Mouse (Mus musculus): ENCODE results near the gene Rdh16f1.

Gene Rdh16f1

DNA sequence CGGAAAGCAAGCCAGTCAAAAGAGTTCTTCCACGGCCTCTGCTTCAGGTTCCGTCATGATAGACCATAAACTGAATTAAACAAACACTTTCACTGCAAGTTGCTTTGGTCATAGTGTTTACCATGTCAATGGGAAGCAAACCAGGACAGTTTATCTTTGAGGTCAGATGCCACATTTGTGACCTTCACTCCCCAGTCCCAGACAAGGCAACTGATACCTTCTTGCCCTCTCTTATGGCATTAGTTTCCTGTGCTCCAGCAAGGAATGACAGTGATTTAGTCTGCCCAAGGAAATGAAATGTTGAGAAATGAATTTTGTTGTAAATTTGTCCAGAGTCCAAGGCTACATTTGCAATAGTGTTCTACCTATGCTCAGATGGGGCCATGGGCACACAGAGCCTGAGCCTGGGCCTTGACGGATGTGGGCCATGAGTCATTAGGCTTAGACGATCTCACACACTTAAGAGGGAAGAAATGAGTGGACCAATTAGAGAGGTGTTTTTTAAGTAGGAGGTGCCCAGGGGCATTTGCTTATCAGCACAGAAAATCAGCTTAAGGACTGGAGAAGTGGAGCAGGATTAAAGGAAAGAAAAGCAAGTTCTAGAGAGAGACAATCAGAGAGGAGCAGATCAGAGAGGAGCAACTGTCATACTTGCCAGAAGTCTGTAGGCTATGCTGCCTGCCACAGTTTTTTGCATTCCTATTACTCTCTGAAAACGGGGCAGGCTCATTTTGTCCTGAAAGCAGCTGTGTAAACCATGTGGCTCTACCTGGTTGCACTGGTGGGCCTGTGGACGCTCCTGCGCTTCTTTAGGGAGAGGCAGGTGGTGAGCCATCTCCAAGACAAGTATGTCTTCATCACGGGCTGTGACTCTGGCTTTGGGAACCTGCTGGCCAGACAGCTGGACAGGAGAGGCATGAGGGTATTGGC lies at the start of gene Rdh16f1, which contains the start of gene Rdh1:
Gene Rdh16f1 (plus strand): TSS at position 607 of the 930 bp plus-strand sequence.
Gene Rdh1 (plus strand): TSS at position 541 of the 930 bp plus-strand sequence.
- in situ Hi-C loops (cut with MboI, MseI) = no loop called here

DNA sequence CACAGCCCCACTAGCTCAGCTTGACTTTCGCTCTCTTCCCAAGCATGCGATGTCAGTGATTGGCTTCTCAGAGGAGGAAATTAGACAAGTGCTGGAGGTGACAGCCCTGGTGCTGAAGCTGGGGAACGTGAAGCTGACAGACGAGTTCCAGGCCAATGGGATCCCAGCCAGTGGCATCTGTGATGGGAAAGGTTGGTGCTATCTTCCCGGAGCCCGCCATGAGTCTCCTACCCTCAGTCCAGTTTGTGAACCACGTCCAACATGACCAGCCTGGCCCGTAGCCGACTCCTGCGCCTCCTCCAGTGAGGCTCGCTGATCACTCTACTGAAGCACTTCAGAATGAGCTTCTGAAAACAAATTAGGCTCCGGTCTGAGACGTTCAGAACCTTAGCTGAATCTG lies 49.3 kb upstream of the Rdh16f1 start:
- in situ Hi-C loops (cut with MboI, MseI) = no loop called here

DNA sequence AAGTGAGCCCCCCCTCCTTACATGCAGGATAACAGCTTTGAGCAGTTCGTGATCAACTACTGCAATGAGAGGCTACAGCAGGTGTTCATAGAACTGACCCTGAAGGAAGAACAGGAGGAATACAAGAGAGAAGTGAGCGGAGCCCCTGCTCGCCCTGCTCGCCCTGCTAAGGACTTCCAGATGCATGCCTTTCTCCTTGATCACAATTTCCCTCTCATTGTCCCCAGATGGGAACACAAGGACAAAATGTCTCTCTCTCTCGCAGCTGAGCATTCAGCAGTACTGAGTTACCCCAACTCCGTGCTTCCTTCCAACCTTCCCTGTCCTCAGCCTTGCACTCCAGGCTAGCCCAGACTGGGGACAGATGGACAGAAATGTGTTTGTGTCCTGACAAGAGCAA lies 46.9 kb upstream of the Rdh16f1 start:
- in situ Hi-C loops (cut with MboI, MseI) = no loop called here

DNA sequence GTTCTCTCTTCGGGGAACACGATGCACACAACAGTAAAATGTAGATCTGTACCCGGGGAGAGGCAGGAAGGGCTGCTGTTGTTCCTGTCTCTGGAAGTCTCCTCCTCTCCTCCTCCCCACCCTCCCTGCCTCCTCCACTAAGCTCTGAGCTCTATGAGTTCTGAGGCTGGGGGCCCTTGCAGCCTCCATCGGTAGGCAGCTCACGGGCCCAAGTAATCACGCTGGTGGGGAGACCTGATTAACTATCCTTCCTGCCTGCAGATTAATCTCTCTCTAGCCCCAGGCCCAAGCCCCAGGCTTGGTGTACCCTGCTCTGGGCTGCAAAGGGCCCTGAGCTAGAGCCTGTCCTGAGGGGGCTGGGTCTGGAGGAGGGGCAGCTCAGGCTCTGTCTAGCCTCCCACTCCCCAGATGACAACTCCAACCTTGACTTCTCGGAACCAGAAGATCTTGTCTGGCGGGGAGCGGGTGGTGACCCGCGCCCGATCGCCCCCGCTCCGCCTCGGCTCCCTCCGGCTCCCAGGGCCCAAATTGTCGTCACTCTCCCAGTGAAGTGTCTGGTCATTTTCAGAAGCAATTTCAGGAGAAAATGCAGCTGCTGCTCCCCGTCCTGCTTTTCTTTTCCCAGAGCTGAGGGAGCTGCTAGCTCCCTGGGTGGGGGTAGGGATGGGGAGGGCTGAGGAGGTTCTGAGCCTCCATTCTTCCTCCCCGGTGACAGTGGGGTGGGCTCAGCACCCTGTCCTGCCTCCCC lies 37.7 kb upstream of the Rdh16f1 start:
- in situ Hi-C loops (cut with MboI, MseI) = no loop called here

DNA sequence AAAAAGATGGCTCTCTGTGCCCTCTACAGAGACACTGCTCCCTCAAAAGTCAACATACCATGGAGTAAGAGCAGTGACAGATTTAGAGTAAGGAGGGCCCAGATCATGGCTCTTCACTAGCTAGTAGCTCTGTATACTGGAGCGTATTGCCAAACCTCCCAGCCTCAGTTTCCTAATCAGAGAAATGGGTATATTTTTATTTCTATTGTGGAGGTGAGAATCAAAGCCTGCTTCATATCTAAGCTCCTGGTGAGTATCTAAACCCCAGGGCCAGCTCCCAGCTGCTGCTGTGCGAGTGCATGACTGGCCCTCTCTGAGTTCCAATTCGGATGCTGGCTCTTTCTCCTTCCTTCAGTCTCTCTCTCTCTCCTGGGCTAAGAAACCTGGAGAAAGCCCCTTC lies 35.4 kb upstream of the Rdh16f1 start, which contains the start of gene Tac2:
Gene Tac2 (plus strand): TSS at position 301 of the 400 bp plus-strand sequence.
- in situ Hi-C loops (cut with MboI, MseI) = no loop called here

DNA sequence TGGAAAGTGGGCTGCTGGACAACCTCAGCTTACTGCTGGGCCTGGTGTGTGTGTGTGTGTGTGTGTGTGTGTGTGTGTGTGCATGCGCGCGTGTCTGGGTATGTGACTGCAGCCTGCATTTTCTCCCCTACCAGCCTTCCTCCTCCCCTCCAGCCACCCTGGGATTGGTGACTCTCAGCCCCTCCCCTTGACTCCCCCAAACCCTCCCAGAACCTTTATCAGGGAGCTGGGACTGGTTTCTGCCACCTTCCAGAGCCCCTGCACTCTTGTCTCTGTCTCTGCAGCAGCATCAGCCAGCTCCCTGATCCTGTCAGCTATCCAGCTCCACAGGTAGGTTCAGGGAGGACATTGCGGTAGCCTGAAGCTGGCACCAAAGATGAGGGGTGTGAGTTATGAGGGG lies 34.5 kb upstream of the Rdh16f1 start:
- in situ Hi-C loops (cut with MboI, MseI) = no loop called here

DNA sequence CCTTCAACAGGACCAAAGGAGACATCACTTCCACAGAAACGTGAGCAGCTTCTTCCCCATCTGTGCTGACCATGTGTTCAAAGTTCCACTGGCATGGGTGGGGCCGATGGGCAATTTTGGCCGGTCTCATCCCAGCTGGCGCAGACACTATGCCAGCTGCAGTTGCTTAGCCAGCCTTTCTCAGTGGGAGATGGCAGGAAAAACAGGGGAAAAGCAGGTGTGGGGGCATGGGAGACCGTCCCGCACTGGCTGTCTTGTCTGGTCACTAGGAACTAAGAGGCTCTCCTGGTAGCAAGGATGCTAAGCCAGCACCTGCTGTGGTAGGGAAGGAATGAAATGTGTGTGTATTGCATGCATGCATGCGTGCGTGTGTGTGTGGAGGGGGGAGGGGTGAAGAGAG lies 31.1 kb upstream of the Rdh16f1 start:
- in situ Hi-C loops (cut with MboI, MseI) = no loop called here

DNA sequence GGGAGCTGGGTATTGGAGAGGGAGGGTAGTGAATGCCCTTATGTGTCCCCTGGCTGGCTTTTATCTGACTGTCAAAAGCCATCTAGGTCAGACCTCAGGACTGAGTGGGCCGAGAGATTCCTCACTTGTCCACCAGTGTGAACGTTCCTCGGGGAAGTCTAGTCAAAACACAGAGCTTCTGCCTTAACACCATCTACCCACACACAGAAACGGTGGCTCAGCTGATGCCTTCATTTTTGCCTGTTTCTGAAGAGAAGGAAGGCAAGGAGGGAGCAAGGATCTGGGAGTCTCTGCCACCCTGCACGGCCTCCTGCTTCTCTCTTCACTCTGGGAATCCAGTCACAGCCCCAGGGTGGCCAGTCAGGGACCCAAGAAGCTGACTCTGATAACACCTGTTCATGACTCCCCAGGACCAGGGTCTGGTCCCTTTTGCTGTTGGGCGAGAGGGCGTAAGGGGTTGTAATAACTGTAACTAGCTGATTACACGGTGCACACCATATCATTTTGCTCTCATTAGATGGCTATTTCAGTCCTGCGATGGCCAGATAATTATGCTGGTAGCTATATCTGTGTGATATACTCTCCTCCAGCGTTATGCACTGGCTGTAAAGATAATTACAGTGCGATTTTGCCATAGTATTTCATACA lies 29.2 kb upstream of the Rdh16f1 start:
- in situ Hi-C loops (cut with MboI, MseI) = loop anchor here (5.0 kb wide), 1 partner anchor 98 kb away; no protein-coding TSS in a partner anchor

DNA sequence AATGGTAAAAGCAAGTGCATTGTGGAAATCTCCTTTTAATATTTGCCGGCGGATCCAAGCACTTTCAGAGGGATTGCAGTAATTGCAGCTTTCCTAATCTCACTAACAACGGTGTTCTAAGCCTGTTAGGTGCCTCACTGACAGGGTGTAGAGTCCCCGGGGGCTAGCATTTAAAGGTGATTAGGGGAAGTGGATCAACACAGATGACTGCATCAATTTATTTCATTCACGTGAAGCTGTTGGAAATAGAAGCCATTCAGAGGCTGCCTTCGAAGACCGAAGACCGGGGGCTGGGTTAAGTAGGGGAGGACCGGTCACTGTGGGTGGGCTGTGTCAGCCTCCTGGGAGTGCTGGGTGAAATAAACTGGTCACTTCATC lies 28.7 kb upstream of the Rdh16f1 start:
- in situ Hi-C loops (cut with MboI, MseI) = loop anchor here (5.0 kb wide), 1 partner anchor 99 kb away; no protein-coding TSS in a partner anchor

DNA sequence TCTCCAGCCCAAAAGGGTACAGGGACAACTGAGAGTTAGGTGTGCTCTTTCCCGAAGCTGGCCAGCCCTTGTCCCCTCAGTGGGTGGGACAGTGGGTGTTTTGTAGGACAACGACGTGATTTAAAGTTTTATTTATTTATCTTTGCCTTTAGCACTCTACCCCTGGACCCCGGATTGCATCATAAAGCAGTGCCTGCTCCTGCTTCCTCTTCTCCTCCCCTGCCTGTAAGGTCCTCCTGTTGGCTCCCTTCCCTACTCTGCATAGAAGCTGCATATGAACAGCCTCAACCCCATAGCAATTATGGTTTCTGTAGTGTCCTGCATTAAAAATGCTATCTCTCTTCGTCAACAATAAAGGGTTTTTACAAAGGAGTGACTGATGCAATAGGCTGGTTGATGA lies 28.2 kb upstream of the Rdh16f1 start:
- in situ Hi-C loops (cut with MboI, MseI) = loop anchor here (5.0 kb wide), 1 partner anchor 99 kb away; no protein-coding TSS in a partner anchor

DNA sequence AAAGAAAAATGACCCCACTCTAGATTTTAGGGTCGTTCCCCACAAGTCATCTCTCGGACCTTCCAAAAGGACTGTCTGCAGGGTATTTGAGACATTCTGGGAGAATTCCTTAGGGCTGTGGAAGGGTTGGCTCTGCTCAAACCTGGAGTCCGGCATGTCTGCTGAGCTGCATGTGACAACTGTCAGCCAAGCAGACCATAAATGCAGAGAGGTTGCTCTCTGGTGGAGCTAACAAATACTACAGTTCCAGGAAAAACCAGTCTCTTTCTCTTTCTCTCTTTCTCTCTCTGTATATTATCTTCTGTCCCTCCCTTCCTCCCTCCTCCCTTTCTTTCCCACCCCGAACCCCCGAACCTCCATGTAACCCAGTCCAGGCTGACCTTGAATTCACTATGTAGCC lies 25.2 kb upstream of the Rdh16f1 start:
- in situ Hi-C loops (cut with MboI, MseI) = loop anchor here (5.0 kb wide), 1 partner anchor 102 kb away; no protein-coding TSS in a partner anchor

DNA sequence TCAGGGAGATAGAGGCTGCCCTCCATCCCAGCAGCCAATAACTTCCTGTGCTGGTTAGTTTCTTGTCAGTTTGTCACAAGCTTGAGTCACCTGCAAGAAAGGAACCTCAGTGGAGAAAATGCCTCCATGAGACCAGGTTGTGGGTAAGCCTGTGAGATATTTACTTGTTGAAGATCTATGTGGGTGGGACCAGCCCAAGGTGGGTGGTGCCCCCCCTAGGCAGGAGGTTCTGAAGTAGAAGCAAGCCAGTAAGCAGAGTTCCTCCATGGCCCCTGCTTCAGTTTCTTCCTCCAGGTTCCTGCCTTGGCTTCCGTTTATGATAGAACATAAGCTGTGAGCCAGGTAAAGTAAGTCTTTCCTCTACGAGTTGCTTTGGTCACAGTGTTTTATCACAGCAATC lies 23.3 kb upstream of the Rdh16f1 start:
- in situ Hi-C loops (cut with MboI, MseI) = no loop called here

DNA sequence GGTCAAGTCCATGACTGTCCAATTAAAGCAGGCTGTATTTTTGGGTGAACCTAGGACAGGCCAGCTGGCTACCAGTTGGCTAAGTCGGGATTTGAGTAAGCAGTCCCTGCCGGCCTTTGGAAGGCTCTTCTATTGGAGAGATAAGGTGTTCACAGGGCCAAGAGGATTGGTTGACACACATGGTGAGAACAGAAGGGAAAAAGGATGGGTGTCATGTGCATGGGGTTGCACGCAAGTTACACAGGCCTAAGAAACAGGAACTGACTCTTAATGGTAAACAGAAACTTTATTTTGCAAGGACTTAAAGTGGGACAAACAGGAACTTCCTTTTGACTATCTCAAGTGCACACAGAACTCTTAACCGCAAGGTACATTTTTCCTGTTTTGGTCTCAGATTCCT lies 22.7 kb upstream of the Rdh16f1 start:
- in situ Hi-C loops (cut with MboI, MseI) = no loop called here

DNA sequence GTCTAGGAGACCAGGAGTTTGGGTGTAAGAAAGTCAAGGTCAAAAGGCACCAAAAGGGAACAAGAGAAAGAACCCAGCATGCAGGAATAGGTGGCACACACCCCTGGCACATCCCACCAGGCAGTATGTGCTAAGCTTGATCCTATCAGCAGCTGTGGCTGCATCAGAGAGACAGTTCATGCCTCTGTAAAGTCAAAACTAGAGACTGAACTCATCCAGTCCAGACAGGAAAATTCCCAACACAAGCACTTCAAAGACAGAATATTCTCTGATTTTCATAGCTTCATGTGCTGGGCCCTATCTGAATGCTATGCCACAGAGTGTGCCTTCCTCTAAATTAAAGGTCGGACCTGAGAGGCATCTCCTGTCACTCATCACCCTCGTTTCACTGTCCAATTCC lies 22.0 kb upstream of the Rdh16f1 start:
- in situ Hi-C loops (cut with MboI, MseI) = no loop called here

DNA sequence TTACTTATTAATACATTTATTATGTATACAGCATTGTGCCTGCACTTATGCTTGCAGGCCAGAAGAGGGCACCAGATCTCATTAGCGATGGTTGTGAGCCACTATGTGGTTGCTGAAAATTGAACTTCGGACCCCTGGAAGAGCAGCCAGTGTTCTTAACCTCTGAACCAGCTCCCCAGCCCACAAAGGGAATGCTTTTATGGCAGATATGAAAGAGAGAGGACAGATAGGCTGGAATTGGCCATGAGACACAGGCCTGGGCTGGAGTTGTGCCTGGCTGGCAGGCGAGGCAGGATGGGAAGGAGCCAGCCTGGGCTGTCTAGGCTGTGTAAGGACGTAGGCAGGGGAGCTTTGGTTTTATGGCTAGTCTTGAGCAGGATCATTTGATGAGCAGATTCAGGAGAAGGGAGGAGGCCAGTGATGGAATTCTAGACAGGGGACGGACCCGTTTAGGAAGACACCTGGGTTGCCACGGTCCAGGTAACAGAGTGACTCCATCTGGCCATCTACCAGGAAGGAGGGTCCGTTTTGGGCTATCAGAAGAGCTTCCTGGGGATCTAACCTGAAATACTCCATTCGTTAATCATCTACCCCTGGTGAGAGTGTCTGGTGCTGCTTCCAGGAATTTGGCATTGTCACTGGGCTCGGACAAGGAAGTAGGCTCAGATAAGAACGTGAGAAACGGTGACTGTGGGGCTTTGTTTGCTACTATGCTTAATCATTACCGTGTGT lies 21.3 kb upstream of the Rdh16f1 start:
- in situ Hi-C loops (cut with MboI, MseI) = no loop called here

DNA sequence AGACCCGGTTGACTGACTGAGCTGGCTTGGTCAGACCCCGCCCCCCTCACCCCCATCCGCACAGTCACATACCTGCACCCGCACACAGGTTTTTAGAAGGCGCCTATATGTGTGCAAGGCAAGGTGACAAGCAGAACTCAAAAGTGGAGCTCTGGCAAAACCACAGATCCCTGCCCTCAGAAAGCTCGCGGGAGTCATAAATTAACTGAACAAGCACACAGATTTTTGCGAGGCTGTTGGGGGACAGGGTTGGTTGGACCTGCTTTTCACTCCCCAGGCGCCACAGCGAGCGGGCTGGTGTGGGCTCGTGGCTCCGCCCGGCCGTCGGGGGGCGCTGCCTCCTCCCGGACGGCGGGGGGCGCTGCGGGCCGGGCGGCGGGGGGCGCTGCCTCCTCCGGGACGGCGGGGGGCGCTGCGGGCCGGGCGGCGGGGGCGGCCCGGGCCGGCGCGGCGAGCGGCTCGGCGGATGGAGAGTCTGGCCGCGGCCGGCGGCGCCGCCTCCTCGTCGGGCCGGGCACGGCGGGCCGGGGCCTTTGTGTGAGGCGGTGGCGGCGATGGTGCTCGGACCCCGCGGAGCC lies 20.4 kb upstream of the Rdh16f1 start, which contains the start of gene Zbtb39:
Gene Zbtb39 (plus strand): TSS at position 456 of the 578 bp plus-strand sequence.
- in situ Hi-C loops (cut with MboI, MseI) = no loop called here

DNA sequence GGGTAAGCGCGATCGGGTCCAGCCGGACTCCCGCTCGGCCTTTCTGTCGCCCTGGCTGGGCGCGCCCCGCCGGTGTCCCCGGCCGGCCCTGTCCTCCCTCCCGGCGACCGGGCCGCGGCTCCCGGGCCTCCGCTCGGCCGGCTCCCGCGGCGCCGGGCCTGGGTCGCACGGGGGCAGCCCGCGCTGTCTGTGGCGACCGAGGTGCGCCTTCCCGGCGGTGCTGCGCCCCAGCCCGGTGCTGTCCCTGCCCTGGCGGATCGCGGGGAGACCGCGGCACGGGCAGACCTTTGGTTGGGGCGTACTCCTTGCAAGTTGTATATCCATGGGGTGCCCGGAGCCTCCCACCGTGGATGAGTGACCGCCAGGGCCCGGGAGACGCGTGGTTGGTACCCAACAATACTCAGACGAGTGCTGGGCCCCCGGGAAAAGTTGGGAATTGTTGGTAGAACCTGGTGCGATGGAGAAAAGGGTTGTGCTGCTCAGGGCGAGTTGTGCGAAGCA lies 19.9 kb upstream of the Rdh16f1 start:
- in situ Hi-C loops (cut with MboI, MseI) = no loop called here

DNA sequence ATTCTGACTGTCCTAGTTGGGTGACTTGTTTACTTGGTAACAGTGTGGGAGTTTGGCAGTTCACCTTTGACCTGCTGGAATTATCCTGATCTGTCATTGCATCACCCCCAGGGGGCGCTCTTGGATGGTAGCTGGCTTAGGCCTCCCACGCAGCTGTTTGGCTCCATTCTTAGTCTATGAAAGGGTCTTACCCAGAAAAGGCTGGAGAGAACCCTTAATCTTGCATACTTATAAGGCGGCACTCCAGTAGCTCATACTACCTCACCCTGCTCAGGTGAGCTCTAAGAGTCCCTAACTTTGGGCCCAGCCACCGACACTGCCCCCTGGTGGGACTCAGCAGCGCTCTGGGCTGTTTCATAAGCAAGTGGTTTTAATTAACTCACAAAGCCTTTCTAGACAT lies 14.9 kb upstream of the Rdh16f1 start:
- in situ Hi-C loops (cut with MboI, MseI) = no loop called here

DNA sequence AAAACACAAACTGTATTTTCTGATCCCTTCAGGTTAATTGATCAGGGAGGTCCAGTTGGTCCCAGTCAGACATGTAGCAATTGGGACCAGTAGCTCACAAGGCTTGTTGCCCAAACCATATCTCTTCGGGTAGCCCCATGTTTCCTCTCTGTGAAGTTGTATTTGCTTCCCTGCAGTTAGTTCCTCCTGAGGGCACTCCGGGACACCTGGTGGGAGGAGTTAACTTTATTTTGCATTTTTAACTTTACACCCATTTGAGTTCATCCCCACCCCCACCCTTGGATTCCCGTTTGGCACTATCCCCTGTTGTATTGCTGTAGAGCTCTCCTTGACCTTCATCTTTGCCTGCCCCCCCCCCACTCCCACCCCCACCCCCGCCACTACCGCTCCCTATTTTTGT lies 13.7 kb upstream of the Rdh16f1 start:
- in situ Hi-C loops (cut with MboI, MseI) = no loop called here

DNA sequence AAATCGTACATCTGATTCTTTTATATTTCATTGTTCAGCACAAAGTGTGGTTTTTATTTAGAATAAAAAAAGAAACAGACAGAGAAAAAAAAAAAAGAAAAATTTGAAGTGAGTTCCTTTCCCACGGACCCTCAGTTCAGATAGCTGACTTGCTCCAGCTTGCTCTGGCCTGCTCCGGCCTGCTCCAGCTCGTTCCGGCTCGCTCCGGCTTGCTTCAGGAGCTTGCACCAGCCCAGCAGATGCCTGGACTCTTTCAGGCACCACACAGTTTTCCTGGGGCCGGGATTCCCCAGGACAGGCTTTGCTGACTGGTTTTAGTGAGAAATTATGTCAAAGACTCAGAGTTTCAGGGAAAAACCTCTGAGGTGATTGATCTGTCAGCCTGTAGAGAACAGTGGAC lies 12.3 kb upstream of the Rdh16f1 start:
- in situ Hi-C loops (cut with MboI, MseI) = no loop called here

Measured in regulatory T cell (primary cell).